Mouse (Mus musculus) gonadal fat pad, adult 2 months (tissue): ENCODE measurements around the gene Slc24a4. TPM values are rescaled to one million over a fixed set of nuclear protein-coding genes. Genes with fewer than 3 reads are reported as not detected.

ENCODE experiments used
- DNase-seq: peaks from one replicate; pipeline ENCODE4 v3.0.0-alpha.2; 2012; ENCODE audit warnings: low read depth
- polyA plus RNA-seq: library from polyadenylated mRNA; depleted of rRNA; stranded (reverse); fragments of >200 nt; gene quantifications from 2 replicates; pipeline ENCODE4 v1.2.3, GENCODE M21; 2012; rRNA removed

Slc24a4 gene
- polyA plus RNA-seq, result 0.39 and 0.43 TPM in 2 replicates

DNA sequence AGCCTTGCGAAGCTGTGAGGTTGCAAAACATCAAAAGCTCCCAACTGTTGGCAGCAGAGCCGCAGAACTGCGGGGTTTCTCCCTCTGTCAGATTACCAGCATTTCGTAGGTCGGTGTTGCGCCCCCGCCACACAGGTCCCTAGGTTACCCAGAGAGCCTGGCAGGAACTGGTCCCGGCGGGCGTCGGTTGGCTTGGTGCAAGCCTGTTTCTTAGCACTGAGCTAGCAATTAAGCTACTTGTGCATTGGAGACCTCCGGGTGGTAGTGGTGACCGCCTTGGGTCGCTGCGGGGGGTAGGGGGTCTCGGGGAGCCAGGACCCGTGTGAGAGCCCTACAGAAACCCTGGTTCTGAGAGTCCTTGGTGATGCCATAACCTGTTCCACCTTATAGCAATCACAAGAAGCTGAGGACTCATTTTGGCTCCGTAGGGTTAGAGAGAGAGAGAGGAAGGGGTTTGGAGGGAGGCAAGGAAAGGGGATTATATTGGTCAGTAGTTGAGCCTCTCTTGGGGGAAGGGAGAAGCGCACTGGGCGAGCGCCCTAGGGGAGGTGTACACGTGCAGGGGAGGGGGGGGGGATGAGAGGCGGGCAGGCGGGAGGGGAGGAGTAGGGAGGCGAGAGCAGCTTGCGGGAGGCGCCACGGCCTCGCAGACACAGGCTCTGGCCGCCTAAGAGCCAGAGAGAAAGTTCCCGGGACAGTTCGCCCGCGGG is at the start of gene Slc24a4:
Gene Slc24a4 (plus strand): TSS at position 653 of the 710 bp plus-strand sequence.
- DNase-seq, result no peak

DNA sequence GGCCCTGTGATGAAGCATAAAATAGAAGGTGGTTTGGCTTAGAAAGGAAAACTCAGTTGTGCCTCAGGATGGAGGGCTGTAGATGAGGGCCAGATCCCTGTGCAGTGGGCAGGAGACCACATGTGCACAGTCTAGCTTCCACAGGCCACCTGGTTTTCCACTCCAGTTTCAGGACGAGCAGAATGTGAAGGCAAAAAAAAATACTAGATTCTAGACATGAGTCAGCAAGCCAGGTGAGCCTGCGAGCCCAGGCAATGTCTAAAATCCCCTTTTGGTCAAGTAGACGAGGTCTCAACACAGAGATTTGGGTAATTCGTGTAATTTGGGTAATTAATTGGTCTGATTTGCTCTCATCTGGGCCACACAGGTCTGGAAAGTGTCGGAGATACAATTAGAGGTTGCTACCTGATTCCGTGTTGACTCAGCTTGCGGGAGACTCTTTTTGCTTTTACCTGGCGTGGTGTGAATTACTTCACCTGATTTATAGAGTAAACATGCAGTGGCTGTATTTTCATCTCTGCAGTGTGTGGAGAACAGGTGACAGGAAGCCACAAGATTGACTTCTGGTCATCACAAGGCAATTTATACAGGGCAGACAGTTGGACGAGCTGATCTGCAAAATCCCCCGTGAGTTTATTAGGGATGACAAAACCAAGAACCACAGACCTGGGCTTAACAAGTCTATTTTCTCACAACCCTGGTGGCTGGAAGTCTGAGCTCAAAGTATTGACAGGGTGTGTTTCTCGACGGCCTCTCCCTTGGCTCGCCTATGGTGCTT is 45.7 kb upstream of the Slc24a4 start:
- no peak for DNase-seq

DNA sequence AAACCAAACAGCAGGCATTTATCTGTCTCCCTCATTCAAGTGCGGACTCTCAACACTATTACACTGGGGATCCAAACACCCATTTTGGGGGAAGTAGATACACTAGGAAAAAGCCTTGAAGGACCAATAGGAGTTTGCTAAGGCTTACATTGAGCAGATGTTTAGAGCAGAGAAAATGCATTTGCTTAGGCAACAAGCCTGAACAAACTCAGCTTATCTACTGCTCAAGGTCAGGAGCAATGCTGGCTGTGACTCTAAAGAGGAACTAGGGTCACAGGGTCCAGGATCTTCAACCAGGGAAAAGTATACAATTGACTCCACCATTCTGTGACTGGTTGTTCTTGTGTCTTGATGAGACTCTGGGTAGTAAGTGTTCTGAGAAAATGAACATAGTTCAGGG is 38.0 kb upstream of the Slc24a4 start:
- DNase-seq, result no peak

DNA sequence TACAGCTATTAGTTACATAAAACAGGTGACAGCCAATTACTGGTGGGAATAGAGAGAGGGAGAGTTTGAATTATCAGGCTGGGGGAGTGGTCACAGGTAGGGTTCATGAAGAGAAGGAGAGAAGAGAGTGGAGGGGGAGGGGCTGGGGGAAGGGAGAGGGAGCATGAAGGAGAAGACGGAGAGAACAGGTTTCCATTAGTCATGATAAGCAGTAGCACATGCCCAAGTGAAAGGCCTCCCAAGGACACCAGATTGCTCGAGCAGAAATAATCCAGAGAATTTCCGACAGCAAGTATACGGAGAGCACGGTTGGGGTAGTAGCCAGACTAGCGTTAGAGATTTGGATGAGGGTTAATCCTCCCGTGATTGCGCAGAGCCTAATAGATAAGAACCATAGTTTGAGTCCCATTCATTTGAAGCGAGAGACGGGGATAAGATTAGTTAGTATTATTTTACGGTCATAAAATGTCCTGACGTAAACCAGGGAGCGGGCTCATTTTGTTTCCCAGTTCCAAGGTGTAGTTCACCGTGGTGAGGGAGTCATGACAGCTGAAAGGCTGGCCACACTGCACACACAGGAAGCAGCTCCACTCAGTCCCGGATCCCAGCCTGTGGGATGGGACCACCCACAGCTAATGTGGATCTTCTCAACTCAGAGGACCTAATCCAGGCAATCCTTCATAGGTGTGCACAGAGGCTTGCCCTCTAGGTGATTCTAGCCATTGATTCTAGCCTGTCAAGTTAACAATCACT is 36.0 kb upstream of the Slc24a4 start:
- no peak for DNase-seq

DNA sequence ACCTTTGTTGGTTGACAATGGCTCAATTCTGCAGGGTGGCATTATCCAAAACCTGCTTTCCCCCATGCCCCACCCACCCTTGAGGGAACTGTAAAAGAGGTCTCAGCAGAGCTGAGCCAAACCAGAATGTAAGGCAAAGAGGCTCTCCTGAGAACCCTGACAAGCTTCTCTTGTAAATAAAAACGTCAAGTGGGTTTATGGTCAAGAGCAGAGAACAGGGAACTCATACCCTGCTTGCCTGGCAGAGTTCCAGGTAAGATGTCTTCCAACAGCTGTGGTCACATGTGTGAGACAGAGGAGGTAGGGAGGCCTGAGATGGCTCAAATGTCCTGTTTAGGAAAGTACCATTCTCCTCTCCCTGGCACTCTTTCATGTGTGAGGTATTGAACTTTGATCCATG is 22.5 kb upstream of the Slc24a4 start:
- DNase-seq, result no peak

DNA sequence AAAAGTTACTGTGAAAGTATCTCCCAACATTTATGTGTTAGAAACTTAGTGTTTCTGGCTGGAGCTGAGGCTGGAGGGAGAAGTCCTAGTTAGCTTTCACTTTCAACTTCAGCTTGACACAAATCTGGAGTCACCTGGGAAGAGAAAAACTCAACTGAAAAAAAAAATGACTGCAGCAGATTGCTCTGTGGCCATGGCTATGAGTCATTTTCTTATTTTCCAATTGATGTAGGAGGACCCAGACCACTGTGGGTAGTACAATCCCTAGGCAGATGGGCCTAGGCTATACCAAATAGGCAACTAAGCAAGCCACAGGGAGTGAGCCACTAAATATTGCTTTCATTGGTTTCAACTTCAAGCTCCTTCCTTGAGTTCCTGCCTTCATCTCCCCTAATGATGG is 19.7 kb upstream of the Slc24a4 start:
- no peak for DNase-seq

DNA sequence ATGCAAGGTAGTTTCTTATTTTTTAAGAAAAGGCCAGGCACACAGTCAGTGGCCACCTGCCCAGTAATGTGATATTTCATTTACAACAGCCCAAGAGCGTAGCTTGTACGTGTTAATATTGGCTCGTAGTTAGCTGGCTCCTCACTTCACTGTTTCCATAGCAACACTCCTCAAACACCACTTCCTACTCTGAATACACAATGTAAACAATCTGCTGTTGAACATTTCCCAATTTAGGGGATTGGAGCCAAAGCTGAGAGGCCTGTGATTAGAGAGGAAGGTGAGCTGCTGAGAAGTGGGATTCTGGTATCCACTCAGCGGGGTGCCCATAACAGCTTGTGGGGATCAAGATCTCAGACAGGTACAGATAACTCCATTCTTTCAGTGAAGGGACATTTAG is 16.0 kb upstream of the Slc24a4 start:
- DNase-seq, result no peak

DNA sequence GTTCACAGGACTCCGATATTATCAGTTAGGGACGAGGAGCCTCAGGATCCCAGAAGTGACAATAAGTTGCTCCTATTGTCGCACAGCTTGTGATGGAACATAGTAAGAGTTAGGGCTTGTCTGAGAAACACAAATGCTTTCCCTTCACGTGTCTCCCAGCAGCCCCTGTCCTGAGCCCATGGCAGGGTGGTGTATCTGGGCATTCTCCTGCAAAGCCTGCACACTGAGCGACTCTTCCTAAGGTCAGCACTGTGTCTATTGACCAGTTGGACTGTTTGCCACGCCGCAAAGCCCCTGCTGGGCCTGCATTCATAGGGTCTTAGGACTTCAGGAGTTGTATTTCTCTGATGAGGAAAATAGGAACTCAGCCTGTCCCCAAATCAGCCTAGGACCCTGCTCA is 15.6 kb upstream of the Slc24a4 start:
- DNase-seq, result no peak

DNA sequence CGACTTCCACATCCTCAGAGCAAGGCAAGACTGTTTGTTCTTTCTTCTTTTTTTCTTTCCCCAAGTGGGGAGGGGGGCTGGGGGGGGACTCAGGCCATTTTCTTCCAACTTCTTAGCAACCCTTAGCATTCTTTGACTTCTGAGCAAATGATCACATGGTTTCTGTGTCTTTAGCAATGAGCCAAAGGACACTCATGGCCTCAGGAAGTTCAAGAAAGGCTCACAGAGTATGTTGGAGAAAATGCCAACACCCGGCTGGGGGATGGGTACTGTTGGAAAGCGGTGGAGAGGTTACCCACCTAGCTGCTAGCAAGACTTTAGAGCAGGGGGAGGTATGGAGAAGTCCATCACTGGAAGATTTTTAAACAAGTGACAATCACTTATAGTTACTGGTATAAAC is 15.1 kb upstream of the Slc24a4 start:
- DNase-seq, result no peak

DNA sequence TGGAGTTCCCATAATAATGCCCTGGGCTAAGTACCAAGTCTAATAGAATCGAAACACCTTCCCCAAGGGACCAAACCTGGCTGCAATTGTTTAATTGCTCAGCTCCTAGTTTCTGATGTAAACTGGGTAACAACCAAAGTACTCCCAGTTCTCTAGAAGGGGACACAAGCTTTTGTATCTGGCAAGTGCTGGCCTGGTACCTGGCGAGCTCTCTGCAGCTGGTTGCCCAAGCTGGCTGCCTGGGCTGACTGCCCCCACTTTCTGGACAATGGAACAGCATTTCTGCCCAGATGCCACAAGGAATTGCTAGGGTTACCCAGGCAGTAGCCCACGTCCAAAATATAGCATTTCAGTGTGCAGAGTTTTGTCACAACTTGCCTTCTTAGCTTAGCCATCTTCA is 12.0 kb upstream of the Slc24a4 start:
- no peak for DNase-seq

DNA sequence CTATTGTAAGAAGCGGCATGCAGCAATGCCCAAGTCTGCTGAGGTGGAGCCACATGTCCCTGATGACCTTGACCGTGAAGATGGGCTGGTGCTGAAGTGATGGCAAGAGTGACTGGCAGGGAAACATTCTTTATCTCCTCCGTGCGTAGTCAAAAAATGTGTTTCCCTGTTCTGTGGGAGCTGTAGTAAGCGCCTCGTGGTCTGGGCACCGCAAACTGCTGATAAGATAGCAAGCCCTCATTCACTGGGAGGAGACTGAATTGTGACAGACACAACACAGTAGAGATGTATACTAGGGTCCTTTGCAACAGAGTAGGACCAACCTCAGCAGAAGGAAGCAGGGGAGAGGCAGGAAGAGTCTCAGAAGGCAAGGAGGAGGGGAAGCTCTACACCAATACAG is 10.5 kb upstream of the Slc24a4 start:
- DNase-seq, result no peak

DNA sequence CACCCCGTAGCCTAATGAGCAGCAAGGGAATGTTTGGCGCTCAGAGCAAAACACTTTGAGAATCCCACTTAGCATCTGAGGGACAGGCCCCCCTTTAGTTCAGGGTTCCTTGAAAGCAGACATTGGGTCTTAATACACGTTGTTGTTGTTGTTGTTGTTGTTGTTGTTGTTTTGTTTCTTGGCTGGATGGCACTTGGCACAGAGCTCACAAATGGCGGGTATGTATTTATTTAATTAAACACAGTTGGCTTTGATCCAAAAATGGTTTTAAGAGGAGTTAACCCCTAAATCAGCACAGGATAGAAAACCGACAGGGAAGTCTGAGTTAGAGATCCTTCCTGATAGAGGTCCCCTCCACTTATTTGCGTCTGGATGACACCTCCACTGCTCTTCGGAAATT is 932 bp upstream of the Slc24a4 start:
- DNase-seq, result no peak

DNA sequence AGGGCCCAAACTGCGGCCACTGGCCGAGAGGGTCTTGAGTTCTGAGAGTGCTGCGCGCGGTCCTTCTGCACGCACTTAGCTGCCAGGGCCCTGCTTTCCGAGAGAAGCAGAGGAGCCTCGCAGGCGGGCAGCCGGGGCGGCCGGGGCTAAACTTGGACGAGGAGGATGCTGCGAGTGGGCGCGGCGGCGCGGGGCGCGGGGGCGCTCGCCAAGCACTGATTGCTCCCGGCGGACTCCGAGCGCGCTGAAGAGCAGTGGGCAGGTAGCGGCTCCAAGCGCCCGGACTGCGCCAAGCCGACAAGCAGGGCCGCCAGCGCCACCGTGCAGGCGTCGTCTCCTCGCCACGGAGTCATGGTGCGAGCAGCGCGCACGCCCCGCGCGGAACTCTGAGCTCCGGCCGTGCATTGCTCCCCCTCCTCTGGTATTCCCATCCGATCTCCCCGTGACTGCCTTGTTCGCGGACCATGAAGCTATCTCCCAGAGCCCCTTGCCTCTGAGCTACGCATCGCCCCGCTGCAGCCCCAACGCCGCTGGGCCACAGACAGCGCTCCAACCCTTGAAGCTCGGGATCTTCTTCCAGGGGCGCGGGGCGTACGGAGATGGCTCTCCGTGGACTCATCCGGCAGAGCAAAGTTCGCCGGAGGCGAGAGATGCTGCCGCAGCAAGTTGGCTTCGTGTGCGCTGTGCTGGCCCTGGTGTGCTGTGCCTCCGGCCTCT is 416 bp downstream of the Slc24a4 start:
- no peak for DNase-seq

DNA sequence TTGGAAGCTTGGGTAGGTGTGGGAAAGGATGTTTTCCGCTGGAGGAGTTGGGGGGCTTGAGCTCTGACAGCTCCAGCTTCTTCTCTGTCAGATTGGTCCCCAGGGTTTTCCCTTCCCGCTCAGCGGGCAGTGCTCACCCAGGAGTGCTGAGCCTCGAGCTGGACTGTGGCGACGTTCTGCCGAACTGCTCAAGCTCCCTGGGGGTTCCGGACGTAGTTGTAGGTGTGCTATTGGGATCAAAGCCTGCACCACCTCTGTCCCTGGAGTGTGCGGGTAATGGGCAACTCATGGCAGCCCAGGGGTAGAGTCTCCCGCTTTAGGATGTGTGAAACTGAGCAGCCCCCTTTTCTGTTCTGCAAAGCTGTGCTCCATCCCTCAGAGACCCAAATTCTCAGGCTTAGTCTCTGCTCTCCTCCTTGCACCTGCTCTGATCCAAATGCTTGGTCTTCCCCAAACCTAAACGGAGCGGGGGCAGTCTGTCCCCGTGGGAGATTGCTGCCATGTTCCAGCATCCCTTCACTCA is 1.0 kb downstream of the Slc24a4 start:
- DNase-seq, result no peak

DNA sequence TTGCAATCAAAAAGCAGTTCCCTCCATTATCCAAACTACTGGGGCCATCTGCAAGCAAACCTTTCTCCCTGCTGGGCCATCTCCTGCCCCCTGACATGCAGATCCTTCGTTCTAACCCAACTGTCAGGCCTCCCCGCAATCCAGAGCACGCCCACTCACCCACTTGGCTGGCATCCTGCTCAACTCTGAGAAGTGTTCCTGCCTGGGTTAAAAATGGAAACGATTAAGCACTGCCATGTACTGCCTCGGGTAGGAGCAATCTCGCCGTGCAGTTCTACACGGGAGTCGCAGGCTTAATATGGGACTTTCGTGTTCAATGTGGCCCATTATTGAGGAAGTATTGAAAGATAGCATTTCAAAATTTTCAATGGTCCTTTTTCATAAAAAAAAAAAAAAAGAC is 11.2 kb downstream of the Slc24a4 start:
- no peak for DNase-seq

DNA sequence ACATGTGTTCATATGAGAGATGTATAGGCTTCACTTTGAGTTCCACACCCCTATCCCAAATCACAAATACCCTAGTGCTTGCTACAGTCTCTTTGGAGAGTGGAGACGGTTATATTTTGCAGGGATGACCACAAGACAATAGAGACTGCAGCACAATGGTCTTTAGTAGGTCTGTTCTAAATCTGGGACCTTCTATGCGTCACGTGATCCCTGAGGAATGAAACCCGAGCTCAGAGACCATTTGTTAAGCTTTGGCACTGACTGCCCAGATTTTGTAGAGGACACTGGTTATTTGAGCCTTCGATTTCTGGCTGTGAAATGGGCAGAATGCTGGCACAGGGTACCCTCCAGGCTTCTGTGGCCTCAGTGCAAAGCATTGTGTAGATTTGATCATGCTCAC is 12.8 kb downstream of the Slc24a4 start:
- DNase-seq, result no peak

DNA sequence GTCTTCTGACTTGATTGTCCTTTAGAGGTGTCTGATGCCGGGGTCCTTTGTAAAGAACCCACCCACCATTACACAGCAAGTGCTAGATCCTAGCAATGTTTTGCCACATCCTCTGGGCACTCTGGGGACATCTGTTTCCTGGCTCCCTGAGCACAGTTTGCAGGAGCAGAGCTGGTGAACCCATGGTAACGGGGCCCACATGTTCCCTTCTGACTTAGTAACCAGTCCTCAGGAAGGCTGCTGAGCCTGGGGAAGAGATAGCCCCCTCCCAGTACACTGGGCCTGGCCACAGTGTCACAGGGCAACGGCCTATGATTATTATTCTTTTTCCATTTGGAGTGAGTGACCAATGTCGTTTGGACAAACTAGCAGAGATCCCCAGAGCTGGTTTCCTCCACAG is 19.1 kb downstream of the Slc24a4 start:
- DNase-seq, result no peak

DNA sequence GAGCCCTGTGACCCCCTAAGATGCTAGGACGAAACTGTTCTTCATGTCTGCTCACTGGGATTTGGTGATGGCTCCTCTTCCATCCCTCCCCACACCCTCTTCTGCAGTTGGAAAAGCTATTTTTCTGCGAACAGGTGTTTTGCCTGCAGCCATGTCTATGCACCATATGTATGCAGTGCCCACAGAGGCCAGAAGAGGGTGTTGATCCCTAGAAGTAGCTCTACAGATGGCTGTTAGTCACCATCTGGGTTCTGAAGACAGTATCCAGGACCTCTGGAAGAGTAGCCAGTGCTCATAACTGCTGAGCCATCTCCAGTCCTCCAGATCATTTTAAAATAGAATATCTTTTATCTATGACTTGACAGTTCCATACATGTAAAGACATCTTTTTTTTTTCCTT is 20.2 kb downstream of the Slc24a4 start:
- DNase-seq, result no peak

DNA sequence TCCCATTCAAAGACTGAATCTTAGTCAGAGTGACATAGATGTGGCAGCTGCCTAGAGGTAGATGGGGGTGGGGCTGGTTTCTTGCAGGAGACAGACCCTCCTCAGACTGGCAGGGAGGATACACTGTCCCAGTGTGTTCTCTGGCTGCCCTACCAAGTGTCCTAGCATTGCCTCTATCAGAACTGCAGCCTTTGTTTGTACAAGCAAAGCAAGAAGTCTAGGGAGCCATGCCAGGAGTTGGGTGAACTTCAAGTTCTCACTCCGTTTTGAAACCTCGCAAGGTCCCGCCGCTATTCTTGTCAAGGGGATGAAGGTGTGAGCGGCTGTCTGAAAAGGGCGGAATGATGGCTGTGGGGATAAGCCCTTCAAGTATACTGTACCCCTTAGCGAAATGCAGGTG is 22.7 kb downstream of the Slc24a4 start:
- DNase-seq, result no peak

DNA sequence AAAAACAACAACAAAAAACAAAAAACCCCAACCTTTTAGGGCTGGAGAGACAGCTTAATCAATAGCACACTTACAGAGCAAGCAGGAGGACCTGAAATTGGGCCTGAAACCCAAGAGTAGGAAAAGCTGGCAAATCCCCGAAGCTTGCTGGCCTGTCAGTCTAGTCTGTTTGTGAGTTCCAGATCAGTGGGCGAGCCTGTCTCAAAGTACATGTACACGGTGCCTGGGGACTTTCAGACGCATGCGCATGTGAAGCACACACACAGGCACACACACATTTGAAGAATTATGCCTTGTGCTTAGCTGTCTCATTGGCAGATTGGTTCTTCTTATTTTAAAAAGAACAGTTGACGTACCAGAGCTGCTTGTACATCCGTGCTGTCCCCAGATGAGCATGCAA is 25.3 kb downstream of the Slc24a4 start:
- peak; percentile 28 for DNase-seq

DNA sequence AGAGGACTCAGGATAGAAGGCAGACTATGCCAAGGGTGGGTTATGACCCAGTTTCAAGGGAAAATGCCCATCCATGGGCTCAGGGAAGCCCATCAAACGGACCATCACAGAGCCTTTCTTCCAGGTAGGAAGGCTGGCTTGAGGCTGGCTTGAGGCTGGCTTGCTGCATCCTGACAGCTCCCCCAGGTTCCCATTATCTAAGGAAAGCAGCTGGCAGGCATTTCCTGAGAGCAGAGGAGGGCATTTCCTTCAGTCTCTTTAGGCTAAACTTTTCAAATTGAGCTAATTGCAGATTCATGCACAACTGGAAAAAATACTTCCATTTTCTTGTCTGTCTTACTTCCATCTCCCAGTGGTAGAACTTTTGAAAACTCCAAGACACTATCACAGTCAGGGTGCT is 26.3 kb downstream of the Slc24a4 start:
- no peak for DNase-seq

DNA sequence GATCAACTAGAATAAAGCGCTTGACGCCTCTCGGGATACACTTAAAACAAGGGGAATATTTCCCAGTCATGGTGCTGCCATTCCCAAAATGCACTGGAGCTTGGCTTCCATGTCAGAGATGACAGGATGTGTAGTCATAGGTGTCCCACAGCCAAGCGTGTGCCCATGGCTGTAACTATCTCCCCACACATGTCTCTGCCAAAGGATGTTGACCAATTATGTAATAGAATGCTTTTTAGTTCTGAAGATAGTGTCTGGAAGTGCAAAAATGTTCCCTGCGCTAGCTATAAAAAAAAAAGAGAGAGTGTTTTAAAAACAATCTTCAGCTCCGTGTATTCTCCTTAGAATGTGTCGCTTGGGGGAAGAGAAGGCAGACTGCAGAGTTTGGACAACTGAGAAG is 36.1 kb downstream of the Slc24a4 start:
- DNase-seq, result no peak
